Mouse (Mus musculus): ENCODE data around the gene Catsper3. TPM values are rescaled to one million over a fixed set of nuclear protein-coding genes. Genes with fewer than 3 reads are reported as not detected.

Gene Catsper3
- polyA plus RNA-seq, 1 experiment: 0.32 TPM

- DNase-seq (ENCODE audit: low spot score): no peak
Observed at GRCm38 (mm10) chr13:55826796-55827678, 42.7 kb downstream of the Catsper3 start.

- no peak for DNase-seq (ENCODE audit: low spot score)
Observed at GRCm38 (mm10) chr13:55827679-55828140, 43.3 kb downstream of the Catsper3 start.

- no peak for DNase-seq (ENCODE audit: low spot score)
Observed at GRCm38 (mm10) chr13:55828141-55829017, 44.0 kb downstream of the Catsper3 start.

GRCm38 (mm10) chr13:55829018-55829655 is 44.8 kb downstream of the Catsper3 start:
- no peak for DNase-seq (ENCODE audit: low spot score)

- DNase-seq (ENCODE audit: low spot score): no peak
Observed at GRCm38 (mm10) chr13:55830081-55830832, 45.9 kb downstream of the Catsper3 start.

GRCm38 (mm10) chr13:55830833-55831721 is 46.7 kb downstream of the Catsper3 start:
- DNase-seq (ENCODE audit: low spot score): no peak

- DNase-seq (ENCODE audit: low spot score): no peak
Observed at GRCm38 (mm10) chr13:55831722-55832160, 47.4 kb downstream of the Catsper3 start.

- DNase-seq (ENCODE audit: low spot score): no peak
Observed at GRCm38 (mm10) chr13:55832602-55833001, 48.2 kb downstream of the Catsper3 start.

GRCm38 (mm10) chr13:55833921-55834320 is 49.6 kb downstream of the Catsper3 start:
- no peak for DNase-seq (ENCODE audit: low spot score)

GRCm38 (mm10) chr13:55834667-55835066 is 50.3 kb downstream of the Catsper3 start:
- no peak for DNase-seq (ENCODE audit: low spot score)

GRCm38 (mm10) chr13:55835548-55836097 is 51.3 kb downstream of the Catsper3 start:
- DNase-seq (ENCODE audit: low spot score): no peak

GRCm38 (mm10) chr13:55836142-55836625 is 51.8 kb downstream of the Catsper3 start, which contains the start of gene Pitx1:
TSS of gene Pitx1 (minus strand) at chr13:55836192.
- no peak for DNase-seq (ENCODE audit: low spot score)

- no peak for DNase-seq (ENCODE audit: low spot score)
Observed at GRCm38 (mm10) chr13:55836786-55837780, 52.7 kb downstream of the Catsper3 start.

GRCm38 (mm10) chr13:55840223-55840622 is 55.9 kb downstream of the Catsper3 start:
- DNase-seq (ENCODE audit: low spot score): no peak

- no peak for DNase-seq (ENCODE audit: low spot score)
Observed at GRCm38 (mm10) chr13:55843700-55844099, 59.3 kb downstream of the Catsper3 start.

GRCm38 (mm10) chr13:55847805-55848204 is 63.4 kb downstream of the Catsper3 start:
- DNase-seq (ENCODE audit: low spot score): no peak

- DNase-seq (ENCODE audit: low spot score): no peak
Observed at GRCm38 (mm10) chr13:55848604-55849190, 64.3 kb downstream of the Catsper3 start.

- no peak for DNase-seq (ENCODE audit: low spot score)
Observed at GRCm38 (mm10) chr13:55850726-55851125, 66.4 kb downstream of the Catsper3 start.
